Mouse (Mus musculus) frontal cortex, postnatal 25 days (tissue): ENCODE measurements at regions not wholly inside any gene's neighbourhood (a gene's known extent, or its start where the extent isn't known, plus 50 kb on each side); places are given as distances from the start of the nearest gene placed in this dataset.

Source experiments
- DNase-seq, 2 experiments: peaks; one replicate each; pipeline ENCODE4 v3.0.0; 2022; ENCODE audit warnings: low spot score in 2 of 2

GRCm38 (mm10) chr12:52622398-52622797, 76.8 kb upstream of the Akap6 start:
- DNase-seq = no peak

- DNase-seq = no peak
Measured at GRCm38 (mm10) chr12:52623416-52624108, 75.6 kb upstream of the Akap6 start.

- no peak for DNase-seq
Measured at GRCm38 (mm10) chr12:52624871-52625270, 74.3 kb upstream of the Akap6 start.

- DNase-seq = no peak
Measured at GRCm38 (mm10) chr12:52628771-52629170, 70.4 kb upstream of the Akap6 start.

GRCm38 (mm10) chr12:52635121-52635878, 63.9 kb upstream of the Akap6 start:
- DNase-seq = no peak

GRCm38 (mm10) chr12:52636186-52636881, 62.8 kb upstream of the Akap6 start:
- no peak for DNase-seq

- DNase-seq = no peak
Measured at GRCm38 (mm10) chr12:52636920-52637319, 62.3 kb upstream of the Akap6 start.

- peak; percentile 31 to 35 for DNase-seq
Measured at GRCm38 (mm10) chr12:52637506-52638249, 61.5 kb upstream of the Akap6 start.

GRCm38 (mm10) chr12:52638461-52638860, 60.7 kb upstream of the Akap6 start:
- no peak for DNase-seq

- no peak for DNase-seq
Measured at GRCm38 (mm10) chr12:52644059-52644458, 55.1 kb upstream of the Akap6 start.
